Mouse (Mus musculus) ES-E14 (cell line): ENCODE results near the gene Pafah2. TPM values are rescaled to one million over a fixed set of nuclear protein-coding genes. Genes with fewer than 3 reads are reported as not detected.

Experiments used
- DNase-seq: peaks from one replicate; pipeline ENCODE4 v3.0.0-alpha.2; 2013; ENCODE audit warnings: low read depth, low spot score
- H3K27ac ChIP-seq: 2 replicates; pipeline ENCODE4 v1.5.1; 2012; ENCODE audit warnings: low read depth, mild to moderate bottlenecking, low read length, moderate library complexity, mixed read lengths; ENCODE audit not compliant: poor library complexity, insufficient read depth, severe bottlenecking
- H3K36me3 ChIP-seq: 2 replicates; pipeline ENCODE4 v1.6.1; 2012; ENCODE audit warnings: mild to moderate bottlenecking, low read length, moderate library complexity, mixed read lengths; ENCODE audit not compliant: control insufficient read depth, poor library complexity, insufficient read depth, severe bottlenecking
- H3K4me1 ChIP-seq, 2 experiments: fragments of 150-350 bp in 1 of 2; sonication (generic) in 1 of 2; 2 replicates each; pipeline ENCODE4 v1.6.1; 2012; ENCODE audit warnings: low read length in 2 of 2, mild to moderate bottlenecking in 1 of 2, mixed read lengths in 1 of 2; ENCODE audit not compliant: control insufficient read depth in 2 of 2, insufficient read depth in 2 of 2, poor library complexity in 1 of 2
- H3K4me3 ChIP-seq, 2 experiments: fragments of 150-350 bp in 1 of 2; sonication (generic) in 1 of 2; 2 replicates each; pipeline ENCODE4 v1.5.1; 2012; ENCODE audit warnings: low read length in 2 of 2, low read depth in 1 of 2, mild to moderate bottlenecking in 1 of 2, mixed read lengths in 1 of 2; ENCODE audit not compliant: insufficient read depth in 1 of 2, poor library complexity in 1 of 2, severe bottlenecking in 1 of 2
- H3K9ac ChIP-seq: 2 replicates; pipeline ENCODE4 v1.6.1; 2012; ENCODE audit warnings: low read depth, mild to moderate bottlenecking, low read length, mixed read lengths; ENCODE audit not compliant: poor library complexity, insufficient read depth, severe bottlenecking
- H3K9me3 ChIP-seq: fragments of 150-350 bp; sonication (generic); 2 replicates; pipeline ENCODE4 v1.6.1; 2012; ENCODE audit warnings: low read depth, mild to moderate bottlenecking, low read length; ENCODE audit not compliant: control insufficient read depth, insufficient read depth
- CHD2 ChIP-seq: IDR thresholded peaks from 2 replicates; pipeline ENCODE4 v1.6.1; 2014; ENCODE audit warnings: mild to moderate bottlenecking, low read depth, low read length, inconsistent platforms
- HCFC1 ChIP-seq: IDR thresholded peaks from 2 replicates; pipeline ENCODE4 v1.6.1; 2012; ENCODE audit warnings: low read length, inconsistent platforms, borderline replicate concordance; ENCODE audit not compliant: insufficient read depth
- MAFK ChIP-seq: IDR thresholded peaks from 2 replicates; pipeline ENCODE4 v1.6.1; 2014; ENCODE audit warnings: mild to moderate bottlenecking, low read depth, low read length, inconsistent platforms; ENCODE audit not compliant: insufficient read depth
- ZC3H11A ChIP-seq: IDR thresholded peaks from 2 replicates; pipeline ENCODE4 v1.6.1; 2012; ENCODE audit warnings: low read depth, mild to moderate bottlenecking, inconsistent platforms, low read length, borderline replicate concordance
- ZNF384 ChIP-seq: IDR thresholded peaks from 2 replicates; pipeline ENCODE4 v1.6.1; 2012; ENCODE audit warnings: low read depth, low read length, inconsistent platforms
- in situ Hi-C, 2 experiments: fragments of 600-800 bp; cut with MboI; formaldehyde crosslinking; loops; one replicate each; pipeline ENCODE4 v1.15.1; 2025; ENCODE audit warnings: low sequenced_read_pairs in 2 of 2, inconsistent platforms in 1 of 2; ENCODE audit not compliant: unreplicated experiment in 2 of 2
- total RNA-seq: library from RNA; depleted of rRNA; stranded (reverse); fragments of 300-350 nt; gene quantifications from 2 replicates; pipeline ENCODE4 v1.2.3, GENCODE M21; 2012

Pafah2 gene
- total RNA-seq, 1 experiment, result 15.8 TPM

DNA sequence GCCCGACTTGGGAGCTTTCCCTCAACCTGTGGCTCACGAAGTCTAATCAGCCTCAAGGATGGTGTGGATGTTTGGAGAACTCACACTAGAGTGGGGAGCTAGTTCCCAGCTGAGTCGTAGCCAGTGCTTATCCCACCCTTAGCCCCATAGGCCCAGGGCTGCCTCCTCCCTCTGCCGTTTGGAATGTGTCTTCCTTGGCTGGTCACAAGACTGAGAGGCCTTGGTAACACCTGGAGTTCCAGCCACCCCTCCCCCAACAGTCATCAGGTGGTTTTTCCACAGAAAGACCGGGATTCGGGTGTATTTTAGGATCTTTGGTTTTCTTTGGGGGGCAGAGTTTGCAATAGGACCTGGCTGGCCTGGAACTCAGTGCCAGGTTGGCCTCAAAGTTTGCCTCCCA is 45.5 kb upstream of the Pafah2 start:
- DNase-seq, result no peak
- H3K9ac ChIP-seq, result no peak overlapping the region
- no peak overlapping the region for H3K27ac ChIP-seq
- H3K4me3 ChIP-seq, result no peak overlapping the region
- H3K4me1 ChIP-seq, result peaks cover 3 to 18% of the 10 kb centered on the region in 2 experiments; a peak in 2 of 4 replicates
- in situ Hi-C loops, result no loop called here
- TF ChIP-seq CHD2, result no peak
- TF ChIP-seq ZNF384, result no peak
- TF ChIP-seq HCFC1, result no peak
- no peak for TF ChIP-seq ZC3H11A
- TF ChIP-seq MAFK, result no peak
- no peaks in the 10 kb centered on the region for H3K9me3 ChIP-seq
- H3K36me3 ChIP-seq, result peaks cover 17% of the 10 kb centered on the region

DNA sequence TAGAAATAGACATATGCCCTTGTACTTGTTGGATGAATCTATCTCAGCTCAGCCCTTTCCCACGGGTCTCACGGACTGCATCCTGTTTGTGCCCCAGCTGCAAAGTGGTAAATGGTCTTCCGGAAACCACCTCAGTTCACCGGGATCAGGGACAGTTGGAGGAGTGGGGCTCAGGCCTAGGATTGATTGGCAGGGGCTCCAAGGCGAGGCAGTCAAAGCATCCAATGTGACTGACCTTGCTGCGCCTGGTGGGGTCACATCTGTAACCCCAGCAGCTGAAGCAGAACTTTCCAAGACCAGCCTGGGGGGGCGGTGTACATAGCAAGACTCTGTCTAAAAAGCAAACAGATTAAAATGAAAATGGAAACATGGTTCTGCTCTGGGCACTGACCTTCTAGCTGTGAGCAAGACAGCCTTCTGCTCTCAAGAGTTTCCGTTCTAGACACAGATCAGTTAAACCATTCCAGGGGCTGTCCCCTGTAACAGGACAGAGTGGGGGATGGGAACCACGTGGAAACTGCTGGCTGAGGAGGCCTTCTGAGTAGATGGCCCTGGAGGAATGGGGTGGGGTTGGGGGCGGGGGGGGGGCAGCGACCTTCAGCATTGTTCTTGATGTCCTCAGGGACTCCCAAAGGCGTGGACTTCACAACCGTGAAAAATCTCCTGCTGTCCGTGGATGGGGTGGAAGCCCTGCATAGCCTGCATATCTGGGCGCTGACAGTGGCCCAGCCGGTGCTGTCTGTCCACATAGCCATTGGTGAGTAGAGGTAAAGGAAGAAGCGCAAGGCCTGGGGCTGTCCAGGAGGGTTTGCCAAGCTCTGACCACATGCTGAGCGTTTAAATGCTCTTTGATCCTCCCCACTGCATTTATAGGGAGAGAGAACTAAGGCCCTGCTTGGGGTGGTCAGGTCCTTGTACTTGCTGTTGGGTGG is 44.5 kb upstream of the Pafah2 start:
- no peak overlapping the region; the same call in 1 of the 2 replicates for H3K27ac ChIP-seq
- H3K4me3 ChIP-seq, result peak overlapping the region in 1 of 2 experiments; percentile 27; a peak in 1 of 4 replicates
- no peak for DNase-seq
- no peaks in the 10 kb centered on the region for H3K9me3 ChIP-seq
- H3K4me1 ChIP-seq, result peaks cover 4 to 25% of the 10 kb centered on the region in 2 experiments; a peak in 3 of 4 replicates
- TF ChIP-seq HCFC1 (no peak), ZC3H11A (no peak), CHD2 (no peak), ZNF384 (no peak), MAFK (no peak)
- peaks cover 18% of the 10 kb centered on the region for H3K36me3 ChIP-seq
- in situ Hi-C loops, result no loop called here
- H3K9ac ChIP-seq, result no peak overlapping the region

DNA sequence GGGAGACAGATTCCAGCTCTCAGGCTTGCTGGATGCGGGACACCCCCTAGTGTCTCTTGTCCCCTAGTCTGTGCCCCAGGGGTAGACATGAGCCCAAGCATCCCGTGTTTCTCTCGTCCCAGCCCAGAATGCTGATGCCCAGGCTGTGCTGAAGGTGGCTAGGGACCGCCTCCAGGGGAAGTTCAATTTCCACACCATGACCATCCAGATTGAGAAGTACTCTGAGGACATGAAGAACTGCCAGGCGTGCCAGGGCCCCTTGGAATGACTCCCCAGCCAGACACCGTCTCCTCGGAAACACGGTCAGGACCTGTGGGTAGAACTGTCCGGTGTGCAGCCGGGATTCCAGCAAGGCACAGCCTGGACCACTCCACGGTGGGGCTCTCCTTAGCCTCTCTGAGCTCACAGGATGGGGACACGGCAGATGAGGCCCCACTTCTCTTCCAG is 43.8 kb upstream of the Pafah2 start:
- no peak overlapping the region for H3K9ac ChIP-seq
- peaks cover 8 to 30% of the 10 kb centered on the region in 2 experiments; a peak in 3 of 4 replicates for H3K4me1 ChIP-seq
- in situ Hi-C loops, result no loop called here
- no peak overlapping the region; the same call in 1 of the 2 replicates for H3K27ac ChIP-seq
- peaks cover 18% of the 10 kb centered on the region for H3K36me3 ChIP-seq
- no peaks in the 10 kb centered on the region for H3K9me3 ChIP-seq
- TF ChIP-seq CHD2 (no peak), HCFC1 (no peak), MAFK (no peak), ZC3H11A (no peak), ZNF384 (no peak)
- no peak for DNase-seq
- peak overlapping the region in 1 of 2 experiments; percentile 27; a peak in 1 of 4 replicates for H3K4me3 ChIP-seq

DNA sequence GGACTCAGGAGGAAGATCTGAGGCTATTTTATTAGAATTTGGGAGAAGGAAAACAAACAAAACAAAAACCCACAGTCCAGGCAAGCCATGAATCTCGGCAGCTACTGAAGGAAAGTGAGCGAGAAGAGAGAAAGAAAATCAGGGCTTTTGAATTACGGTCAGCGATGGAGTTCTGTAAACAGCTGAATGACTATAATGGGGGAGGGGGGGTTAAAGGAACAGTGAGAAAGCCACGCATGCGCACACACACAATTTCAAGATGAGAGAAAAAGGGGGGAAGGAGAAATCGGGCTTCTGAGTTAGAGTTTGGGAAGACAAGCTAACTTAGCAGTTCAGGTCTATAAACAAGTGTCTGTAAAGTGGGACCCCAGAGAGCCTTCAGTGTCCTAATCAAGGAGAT is 43.2 kb upstream of the Pafah2 start:
- Histone ChIP-seq H3K9me3 (no peaks in the 10 kb centered on the region), H3K4me1 (peaks cover 8 to 36% of the 10 kb centered on the region in 2 experiments; a peak in 3 of 4 replicates), H3K27ac (no peak overlapping the region), H3K4me3 (no peak overlapping the region), H3K36me3 (peaks cover 16% of the 10 kb centered on the region), H3K9ac (no peak overlapping the region)
- in situ Hi-C loops, result no loop called here
- no peak for DNase-seq
- TF ChIP-seq CHD2 (no peak), HCFC1 (no peak), MAFK (no peak), ZC3H11A (no peak), ZNF384 (no peak)
